Mouse (Mus musculus) layer of hippocampus, adult 9-10 months (tissue): Measurements from ENCODE around the gene Cd53.

Experiments
- DNase-seq: peaks from one replicate; pipeline ENCODE4 v3.0.0; 2022; ENCODE audit warnings: low spot score

Gene Cd53

GRCm38 (mm10) chr3:106789930-106790329 is at the start of gene Cd53:
Gene Cd53, minus strand, starts transcription at chr3:106790149.
- peak; percentile 27 for DNase-seq

DNA sequence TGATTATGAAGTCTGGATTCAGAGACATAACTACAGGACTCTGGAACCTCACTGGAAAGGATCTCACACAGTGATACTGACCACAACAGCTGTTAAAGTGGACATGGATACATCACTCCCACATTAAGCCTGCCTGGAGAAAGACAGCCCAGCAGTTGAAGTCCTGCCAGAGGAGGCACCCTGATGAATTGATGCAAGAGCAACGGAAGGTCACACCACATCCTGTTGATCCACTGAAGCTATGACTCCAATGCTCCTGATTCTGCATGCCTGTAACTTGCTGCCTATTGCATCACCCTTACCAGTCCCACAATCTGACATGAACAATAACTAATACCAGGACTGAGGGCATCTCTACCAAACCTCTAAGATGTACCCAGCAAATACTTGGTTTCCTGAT is 42.2 kb upstream of the Cd53 start:
- no peak for DNase-seq

DNA sequence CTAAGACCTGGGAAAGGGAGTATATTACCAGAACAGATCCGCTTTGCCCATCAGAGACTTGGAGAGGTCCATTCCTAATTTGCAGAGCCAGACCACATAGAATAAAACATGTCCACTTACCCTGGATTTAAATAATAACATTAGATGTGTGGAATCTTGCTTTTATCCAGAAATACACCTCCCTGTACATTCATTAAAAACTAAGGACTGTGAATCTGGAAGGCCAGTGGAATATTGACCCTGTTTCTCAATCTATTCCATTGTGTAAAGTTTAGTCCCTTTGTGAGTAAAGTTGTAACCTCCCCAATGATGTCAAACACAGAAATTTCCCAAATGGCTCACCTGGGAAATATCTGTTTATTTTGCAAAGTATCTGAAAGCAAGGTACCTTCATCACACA is 36.2 kb upstream of the Cd53 start, which contains the start of gene Olfr266:
Olfr266 (minus strand) TSS at position 101 of the 400 bp plus-strand sequence.
- DNase-seq, result no peak

DNA sequence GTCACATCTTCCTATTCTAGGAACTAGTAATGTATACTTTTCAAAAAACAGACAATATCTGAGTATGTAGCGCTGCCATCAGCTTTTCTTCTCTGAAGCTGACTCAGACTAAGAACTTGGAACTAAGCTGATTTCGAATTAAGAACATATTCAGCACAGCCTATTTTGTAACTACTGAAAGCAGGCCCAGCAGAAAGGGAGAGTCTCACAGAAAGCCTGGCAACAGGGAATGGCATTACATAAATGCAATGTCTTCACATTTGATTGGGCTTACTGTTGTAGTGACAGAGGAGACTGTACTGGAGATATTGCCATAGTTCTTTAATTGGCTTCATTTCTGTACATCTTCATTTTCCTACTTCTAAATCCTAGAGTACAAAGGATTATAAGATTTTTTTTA is 27.7 kb upstream of the Cd53 start:
- DNase-seq, result no peak

DNA sequence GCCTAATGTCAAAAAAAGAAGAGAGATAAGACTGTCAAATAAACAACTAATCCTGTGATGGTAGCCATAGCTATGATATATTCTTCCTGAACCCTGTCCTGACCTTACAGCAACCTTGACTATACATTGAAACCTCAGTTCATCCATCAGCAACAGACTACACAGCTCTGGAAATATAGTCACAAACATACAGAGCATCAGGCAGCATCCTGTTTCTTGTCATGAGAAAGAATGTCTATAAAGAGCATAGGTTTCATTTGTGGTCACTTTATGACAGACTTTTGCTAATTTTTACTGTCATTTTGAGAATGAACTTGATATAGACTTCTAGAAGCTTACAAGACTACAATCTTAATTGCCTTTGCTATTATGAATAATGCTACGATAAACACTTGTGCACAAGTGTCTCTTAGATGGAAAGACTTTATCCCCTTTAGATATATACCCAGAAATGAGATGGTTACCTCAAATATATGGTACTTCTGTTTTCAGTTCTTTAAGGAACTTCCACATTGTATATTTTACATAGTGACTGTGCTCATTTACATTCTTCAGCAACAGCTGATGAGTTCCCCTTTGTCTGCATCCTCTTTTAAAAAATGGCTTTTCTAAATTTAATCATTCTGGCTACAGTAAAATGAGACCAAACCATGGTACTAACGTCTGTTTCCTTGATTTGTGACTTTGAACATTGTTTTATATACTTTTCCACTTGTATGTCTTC is 19.2 kb upstream of the Cd53 start:
- DNase-seq, result no peak

DNA sequence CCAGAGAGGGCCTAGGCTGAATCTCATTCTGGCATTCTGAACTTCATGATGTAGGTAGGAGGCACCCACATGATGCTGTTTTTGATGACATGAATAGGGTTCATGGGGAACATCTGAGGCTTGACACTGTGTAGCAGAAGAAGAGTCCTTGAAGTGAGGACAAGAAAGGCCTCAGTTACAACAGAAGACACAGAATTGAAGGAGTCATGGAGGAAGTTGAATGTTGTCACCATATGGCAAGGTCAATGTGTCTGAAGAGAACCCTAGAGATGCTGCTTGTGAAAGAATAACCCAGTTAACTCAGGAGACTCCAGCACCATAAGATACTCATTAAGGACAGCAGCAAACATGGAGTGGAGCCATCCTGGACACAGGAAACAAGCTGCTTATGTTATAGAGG is 8.1 kb upstream of the Cd53 start:
- DNase-seq, result no peak

DNA sequence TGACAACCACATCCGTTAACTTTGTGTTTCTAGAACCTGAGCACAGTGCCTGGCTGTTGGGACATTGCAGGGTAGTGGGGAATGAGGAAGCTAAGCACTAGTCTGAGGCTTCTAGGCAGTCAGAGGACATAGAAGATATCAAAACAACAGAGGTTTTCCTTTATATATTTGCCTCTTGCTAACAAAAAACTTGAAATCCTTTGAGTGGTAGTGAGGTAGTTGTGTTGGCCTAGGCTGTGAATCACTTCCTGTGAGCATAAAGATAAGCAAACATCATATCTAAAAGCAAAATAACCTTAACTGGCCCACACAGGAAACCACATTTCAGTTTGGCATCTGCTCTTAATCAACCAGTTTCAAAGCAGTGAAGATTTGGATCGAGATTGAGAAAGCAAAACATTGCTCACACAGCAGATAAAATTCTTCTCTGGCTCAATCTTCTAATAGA is 1.5 kb downstream of the Cd53 start:
- DNase-seq, result no peak

DNA sequence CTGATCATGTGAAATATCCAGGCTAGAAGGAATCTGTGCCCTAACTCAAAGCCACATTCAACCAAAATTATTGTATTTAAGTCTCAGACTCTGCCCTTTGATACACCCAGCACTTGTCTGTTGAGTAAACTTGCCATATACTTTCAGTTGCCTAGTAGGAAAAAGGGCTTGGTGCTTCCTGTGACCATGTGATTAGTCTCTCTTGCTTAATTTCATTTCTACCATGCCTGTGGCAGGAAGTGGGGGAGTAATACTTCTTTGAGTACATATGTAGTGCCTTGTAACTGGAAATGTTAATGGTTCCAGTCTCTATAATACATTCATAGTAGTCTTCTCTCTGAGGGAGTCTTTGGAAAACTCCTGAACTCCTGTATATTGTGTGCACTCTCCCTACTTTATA is 2.0 kb downstream of the Cd53 start:
- no peak for DNase-seq

DNA sequence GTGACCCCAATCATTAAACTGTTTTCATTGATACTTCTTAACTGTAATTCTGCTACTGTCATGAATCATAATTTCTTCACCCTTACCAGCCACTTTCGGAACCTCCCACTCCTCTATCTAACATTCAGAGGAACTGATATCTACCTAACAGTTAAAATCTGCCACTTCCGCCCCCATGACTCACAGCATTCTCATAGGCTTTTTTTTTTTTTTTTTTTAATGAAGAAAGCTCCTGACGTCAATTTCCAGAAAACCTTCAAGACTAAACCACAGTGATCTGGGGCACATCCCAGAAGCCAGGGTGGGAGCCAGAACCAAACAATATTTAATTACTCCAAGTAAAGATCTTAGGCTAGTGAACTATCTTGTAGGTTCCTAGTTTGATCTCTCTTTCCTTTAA is 4.8 kb downstream of the Cd53 start:
- no peak for DNase-seq

GRCm38 (mm10) chr3:106771834-106772233 is 18.1 kb downstream of the Cd53 start:
- no peak for DNase-seq

- no peak for DNase-seq
These were observed 34.1 kb downstream of the Cd53 start for GRCm38 (mm10) chr3:106755898-106756297.

GRCm38 (mm10) chr3:106722028-106722945 is 67.7 kb downstream of the Cd53 start:
- DNase-seq, result peak; percentile 82

DNA sequence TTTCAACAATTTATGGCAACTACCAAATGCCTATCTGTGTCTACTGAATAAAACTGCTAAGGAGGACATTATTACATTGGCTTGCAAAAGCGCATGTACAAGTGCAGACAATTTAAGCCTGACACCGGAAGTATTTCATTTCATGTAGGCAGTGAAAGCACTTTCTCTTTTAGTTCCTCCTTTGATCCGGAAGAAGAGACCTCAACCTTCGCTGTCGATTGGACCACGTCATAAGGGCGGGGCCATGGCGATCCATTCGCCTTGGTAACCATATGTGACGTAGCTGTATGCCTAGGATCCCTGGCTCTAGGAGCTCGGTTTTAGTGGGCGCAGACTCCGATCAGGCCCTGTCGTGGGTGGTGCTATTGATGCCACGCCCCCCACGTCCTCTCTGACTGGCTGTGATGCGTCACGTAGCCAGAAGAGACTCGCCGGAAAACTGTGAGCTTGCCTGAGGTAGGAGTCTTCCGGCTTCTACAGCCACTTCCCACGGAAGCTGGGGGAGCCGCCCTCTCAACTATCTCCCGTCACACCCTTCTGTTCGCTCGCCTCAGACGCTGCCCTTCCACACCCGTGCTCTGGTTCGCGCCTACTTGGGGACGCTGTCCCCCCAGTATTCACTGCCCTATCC is 68.4 kb downstream of the Cd53 start:
- DNase-seq, result peak; percentile 93
